Mouse (Mus musculus): Measurements from ENCODE around the gene Urm1. TPM values are rescaled to one million over a fixed set of nuclear protein-coding genes. Genes with fewer than 3 reads are reported as not detected.
A peak's percentile ranks its signal among the peaks of the same experiment; 100 is the strongest.
"Not testable (repeated sequence)": the region's sequence is repeated elsewhere in the genome, so short reads cannot be mapped to it uniquely, and the experiment has no call there.

Urm1 gene
- polyA plus RNA-seq, 1 experiment: 46.5 TPM

DNA sequence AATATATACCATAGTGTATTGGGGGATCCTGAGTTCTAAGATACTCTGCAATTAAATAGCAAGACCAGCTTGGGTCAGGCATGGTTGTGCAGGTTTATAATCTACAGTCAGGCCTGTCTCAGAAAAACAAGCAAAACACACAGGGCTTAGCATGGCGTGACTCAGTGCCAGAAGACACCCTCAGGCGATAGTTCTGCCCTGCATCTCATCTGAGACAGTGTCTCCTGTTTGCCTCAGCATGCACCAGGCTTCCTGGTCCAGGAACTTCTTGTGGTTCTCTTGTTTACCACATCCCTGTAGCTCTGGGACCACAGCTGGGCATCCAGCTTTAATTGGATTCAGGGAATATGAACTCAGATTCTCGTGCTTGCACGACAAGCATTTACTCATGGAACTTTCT lies 45.2 kb downstream of the Urm1 start:
- DNase-seq (ENCODE audit: low spot score): no peak

DNA sequence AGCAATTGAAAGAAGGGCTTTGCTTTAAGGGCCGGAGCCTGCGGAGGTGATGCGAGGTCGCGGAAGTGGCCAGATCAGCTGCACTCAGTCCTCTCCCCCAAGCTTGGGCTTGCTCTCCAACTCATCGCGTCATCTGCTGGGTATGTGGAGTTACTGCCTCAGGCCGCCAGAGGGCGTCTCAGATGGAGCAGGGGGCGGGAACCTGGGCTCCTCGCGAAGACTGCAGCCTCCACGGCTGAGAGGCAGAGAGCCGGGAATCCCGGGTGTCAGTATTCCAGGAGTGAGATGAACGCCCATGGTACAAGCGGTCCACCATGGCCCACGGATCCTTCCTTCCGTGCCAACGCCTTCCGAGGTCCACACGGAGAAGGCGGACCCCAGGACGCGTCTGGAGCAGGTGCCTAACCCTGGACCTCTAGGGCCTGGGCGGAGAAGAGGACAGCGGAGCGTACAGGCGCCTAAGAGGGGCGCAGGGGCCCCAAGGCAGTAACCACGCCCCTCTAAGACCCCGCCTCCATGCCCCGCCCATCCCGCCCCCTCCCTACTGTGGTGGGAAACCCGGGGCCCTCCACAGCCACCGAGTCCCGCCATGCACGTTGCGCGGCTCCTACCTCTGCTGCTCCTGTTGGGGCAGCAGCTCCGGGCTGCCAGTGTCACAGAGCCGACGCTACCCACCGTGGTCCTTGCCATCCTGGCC lies 49.2 kb downstream of the Urm1 start, which contains the start of gene Cercam:
TSS of gene Cercam (plus strand) at position 216 of the 697 bp plus-strand sequence.
- DNase-seq (ENCODE audit: low spot score): peak; percentile 78

DNA sequence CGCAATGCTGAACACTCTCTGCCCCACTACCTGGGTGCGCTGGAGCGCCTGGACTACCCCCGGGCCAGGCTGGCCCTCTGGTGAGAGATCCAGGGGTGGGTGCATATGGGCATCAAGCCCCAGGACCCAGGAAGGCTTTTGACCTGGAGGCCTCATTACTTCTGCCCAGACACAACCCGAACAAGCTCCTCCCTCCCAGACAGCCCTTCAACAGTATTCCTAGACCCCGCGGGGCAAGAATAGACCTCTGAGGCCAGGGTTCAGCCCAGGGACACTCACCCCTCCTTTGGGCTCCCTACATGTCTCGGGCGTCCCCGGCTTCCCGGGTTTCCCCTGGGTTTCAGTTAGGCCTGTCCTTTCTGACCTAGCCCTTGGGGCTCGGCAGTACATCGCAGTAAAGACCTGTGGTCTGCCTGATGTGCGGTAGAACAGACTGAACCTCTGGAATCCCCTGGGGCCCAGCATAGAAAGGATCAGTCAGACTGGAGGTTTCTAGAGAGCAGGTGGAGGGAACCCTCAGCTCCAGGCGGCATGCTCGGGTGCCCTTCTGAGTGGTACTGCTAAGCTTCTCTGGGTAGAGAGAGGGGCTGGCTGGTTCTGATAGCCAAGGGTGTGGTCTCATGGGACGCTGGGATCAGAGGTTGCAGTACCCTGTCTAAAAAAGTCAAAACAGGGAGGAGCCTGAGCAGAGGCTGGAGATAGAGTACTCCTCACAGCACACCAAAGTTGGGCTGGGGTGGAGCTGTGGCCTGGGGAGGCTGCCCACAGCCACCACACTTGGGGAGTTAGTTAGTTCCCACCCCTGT lies 50.0 kb downstream of the Urm1 start:
- peak; percentile 46 for DNase-seq (ENCODE audit: low spot score)

DNA sequence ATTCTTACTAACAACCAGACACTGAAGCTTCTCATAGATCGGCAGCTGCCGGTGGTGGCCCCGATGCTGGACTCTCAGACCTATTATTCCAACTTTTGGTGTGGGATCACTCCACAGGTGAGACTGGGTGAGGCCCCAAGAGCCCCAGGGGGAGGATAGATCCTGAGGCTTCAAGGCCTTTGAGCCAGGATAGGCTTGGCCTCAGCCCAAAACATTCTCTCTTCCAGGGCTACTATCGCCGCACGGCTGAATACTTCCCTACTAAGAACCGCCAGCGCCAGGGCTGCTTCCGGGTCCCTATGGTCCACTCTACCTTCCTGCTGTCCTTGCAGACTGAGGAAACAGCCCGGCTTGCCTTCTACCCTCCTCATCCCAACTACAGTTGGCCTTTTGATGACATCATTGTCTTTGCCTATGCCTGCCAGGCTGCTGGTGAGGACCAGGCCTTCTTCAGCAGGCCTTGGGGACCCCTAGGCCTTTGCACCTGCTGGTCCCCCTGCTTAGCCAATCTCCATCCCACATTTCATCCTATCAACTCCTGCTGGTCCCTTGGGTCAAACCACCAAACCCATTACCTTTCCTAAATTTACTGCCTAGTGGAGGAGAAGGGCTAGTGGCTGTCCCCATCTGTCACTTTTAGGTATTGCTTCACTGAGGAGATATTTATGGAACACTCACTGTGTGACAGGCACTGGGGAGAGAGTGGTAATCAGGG lies 52.9 kb downstream of the Urm1 start:
- no peak for DNase-seq (ENCODE audit: low spot score)

DNA sequence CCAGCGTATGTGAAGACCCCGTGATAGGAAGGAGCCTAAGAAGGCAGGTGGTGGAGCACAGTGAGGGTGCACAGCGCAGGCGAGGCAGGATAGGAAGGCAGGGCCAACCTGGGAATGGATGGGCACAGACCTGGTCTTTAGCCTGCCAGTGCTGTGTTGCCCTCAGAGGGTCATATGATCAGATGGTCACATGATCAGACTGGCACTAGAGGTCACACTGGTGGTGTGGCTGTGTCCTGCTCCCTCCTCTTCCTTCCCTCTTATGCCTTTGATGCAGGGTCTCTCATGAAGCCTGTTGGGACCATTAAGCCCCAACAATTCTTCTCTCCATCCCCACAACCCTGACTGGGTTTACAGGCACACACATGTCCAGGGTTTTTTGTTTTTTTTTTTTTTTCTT lies 53.9 kb downstream of the Urm1 start:
- no peak for DNase-seq (ENCODE audit: low spot score)

DNA sequence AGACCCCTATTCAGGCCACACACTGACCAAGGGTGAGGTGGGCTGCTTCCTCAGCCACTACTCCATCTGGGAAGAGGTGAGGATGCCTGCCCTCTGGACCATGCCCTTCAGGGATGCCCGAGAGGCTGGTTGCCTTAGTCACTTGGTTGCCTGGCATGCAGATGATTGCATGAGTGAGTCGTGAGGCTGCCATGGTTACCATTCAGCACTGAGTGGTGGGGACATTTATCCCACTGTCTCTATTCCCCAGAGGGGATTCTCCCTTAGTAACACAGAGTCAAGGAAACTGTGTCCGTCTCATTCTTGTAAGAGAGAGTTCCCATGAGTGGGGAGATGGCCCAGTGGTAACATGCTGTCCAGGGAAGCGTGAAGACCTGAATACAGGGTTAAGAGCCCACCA lies 58.2 kb downstream of the Urm1 start:
- DNase-seq (ENCODE audit: low spot score): no peak

DNA sequence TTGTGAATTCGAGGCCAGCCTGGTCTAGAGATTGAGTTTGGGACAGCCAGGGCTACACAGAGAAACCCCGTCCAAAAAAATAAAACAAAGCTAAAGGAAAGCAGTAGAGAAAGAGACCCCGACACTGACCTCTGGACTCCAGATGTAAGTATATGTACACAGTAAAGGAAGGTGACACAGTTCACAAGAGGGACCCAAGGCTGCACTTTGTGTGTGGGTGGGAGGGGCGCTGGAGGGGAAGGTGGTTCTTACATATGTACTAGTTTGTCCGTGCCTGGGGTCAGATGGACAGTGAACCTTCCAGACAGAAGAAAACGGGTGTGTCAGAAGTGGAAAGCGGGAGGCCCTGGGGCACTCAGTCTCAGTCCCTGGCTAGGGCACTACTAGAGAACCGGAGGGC lies 59.3 kb downstream of the Urm1 start:
- DNase-seq (ENCODE audit: low spot score): no peak

DNA sequence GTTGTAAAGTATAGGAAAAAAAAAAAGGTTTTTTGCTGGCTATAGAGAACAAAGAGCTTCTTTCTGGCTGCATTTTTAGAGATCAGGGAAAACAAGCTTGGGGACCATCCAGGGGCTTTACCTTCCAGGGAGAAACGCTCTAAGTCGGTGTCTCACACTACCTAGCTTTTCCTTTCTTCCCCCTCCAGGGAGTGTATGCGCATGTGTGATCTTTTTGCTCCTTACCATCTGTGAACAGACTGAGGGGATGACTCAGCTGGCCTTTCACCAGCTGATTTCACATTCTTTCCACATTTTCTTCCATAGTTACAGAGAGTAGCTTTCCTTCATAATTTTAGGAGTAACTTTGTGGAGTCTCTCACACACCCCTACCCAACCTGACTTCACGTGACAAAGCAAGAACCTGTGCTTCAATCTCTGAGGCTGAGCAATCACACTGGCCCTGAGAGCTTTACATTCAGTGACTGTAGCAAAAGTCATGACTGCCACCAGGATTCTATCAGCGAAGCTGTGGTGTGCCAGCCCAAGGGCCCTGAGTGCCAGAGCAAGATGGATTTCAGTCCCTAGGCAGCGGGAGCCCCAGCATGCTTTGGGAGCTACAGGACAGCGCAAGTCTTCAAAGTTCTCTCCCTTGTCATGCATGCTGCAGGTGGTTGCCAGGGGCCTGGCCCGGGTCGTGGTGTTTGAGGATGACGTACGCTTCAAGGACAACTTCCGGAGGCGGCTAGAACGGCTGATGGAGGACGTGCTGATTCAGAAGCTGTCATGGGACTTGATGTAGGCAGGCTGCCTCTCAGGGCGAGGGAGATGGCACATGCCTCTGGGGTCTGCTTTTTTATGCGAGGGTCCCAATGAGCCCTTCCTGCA lies 60.3 kb downstream of the Urm1 start:
- no peak for DNase-seq (ENCODE audit: low spot score)

DNA sequence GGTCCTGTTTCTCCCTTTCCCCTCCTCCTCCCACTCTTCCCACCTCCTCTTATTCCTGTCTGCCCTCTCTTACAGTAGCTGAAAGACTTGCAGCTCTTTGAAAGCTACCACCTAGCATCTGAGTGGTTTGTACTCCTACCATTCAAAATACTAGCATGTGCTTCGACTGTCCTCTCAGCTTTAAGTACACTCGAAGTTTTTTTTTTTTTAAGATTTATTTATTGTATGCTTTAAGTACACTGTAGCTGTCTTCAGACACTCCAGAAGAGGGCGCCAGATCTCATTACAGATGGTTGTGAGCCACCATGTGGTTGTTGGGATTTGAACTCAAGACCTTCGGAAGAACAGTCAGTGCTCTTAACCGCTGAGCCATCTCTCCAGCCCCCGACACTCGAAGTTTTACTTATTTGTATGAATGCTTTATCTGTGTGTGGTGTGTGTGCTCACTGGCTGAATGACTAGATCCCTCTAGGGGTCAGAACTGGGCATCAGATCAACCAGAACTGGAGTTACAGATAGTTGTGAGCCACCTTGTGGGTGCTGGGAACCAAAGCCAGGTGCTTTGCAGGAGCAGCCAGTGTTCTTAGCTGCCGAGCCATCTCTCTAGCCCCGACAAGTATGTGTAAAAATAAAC lies 66.9 kb downstream of the Urm1 start:
- DNase-seq (ENCODE audit: low spot score): not testable (repeated sequence)

DNA sequence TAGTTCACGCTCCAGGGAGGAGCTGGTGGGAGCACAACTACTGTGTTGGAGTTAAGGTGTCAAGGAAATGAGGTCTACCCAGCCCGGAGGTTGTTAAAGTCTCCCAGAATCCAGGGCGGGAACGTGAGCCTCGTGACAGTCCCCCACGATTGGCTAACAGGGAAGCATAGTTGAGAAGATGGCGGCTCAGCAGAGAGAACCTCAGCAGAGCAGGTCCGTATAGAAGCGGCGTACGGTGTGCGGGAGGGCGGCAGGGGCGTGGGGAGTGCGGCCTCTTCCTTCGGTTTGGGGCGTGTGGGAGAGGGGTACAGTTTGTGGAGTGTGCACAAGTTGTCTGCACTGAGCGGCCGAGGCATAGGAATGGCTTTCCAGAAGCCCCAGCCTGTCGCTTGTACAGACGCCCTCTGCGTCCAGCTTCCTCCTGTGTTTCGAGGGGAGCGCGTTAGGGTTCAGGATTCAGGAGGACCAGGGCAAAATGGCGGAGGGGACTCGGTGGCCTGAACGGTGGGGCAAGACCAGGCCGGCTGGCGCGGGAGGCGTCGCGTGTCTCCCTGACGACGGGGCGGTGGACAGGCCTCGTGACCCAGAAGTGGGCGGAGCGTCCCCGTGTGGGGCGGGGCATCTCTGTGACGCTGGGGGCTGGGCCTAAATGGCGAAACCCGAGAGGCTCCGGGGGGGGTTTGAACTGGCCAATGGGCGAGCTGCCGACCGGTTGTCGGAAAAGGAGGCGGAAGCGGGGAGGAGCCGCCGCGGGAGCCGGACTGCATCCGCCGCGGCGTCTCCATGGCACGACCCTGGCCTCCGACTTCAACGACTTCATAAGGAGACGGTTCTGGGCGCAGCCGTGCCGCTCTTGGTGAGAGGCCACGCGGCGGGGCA lies 69.4 kb downstream of the Urm1 start, which contains the start of gene Odf2:
TSS of gene Odf2 (plus strand) at position 156 of the 879 bp plus-strand sequence.
- DNase-seq (ENCODE audit: low spot score): peak; percentile 99

DNA sequence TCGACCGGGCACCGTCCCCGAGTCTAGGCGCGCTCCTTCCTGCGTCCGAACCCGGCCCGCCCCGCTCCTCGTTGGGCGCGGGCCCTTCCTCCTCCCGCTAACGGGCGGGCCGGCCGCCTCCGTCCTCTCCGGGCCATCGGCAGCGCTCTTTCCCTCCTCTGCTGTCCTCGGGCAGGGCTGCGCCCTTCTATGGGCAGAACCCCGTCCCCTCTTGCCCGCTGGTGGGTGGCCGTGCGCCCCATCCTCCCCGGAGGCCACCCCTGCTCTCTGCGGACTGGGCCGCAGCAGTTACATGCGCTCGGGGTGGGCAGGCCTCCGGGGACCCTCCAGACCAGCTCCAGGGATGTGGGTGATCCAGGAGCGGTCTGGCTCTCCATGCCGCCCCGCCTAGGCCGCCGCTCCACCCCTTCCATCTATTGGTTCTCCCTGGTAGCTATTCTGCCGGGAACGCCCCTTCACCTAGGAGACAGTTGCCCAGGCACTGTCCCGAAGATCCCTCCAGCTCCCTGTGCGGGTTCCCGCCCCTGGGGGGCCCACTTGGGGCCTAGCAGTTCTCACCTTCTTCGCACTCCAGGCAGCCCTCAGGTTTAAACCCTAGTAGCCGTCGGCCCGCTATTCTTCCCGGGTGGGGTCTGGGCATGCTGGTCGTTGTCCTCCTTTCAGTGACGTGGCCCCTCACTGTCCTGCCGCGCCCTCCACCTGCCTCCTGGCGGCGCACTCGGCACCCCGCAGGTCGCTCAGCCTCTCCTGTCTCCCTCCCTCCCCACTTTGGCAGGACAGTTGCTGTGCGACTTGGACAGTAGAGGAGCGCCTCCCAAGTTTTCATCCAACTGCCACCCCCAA lies 70.3 kb downstream of the Urm1 start:
- DNase-seq (ENCODE audit: low spot score): peak; percentile 63

DNA sequence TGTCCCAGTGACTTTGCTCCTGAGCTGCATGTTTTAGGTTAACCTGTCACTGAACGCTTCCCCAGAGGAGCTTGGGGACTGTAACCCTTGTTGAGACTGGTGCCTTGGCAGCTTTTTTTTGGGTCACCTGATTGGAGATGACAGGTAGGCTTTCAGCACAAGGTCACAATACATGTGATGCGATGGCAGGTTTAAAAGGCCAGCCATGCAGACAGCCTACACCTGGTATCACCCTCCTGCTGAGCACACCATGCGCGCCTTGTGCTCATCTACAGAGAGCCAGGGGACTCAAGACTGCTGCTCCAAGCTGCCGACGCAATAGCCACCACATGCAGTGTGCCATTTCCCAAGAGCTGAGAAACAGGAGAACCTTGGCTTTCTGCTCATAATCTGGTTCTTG lies 71.9 kb downstream of the Urm1 start:
- DNase-seq (ENCODE audit: low spot score): no peak

Other genes starting within 250 kb of the Urm1 start
- gene Rapgef1, start 200.4 kb upstream of the Urm1 start, polyA plus RNA-seq (2012; rRNA removed): 29.0 and 34.9 TPM in 2 replicates
- not detected in 2 replicates for gene Gm13420, start 68.4 kb upstream of the Urm1 start, polyA plus RNA-seq (2012; rRNA removed)
- not detected in 2 replicates for gene Gm13547, start 60.8 kb upstream of the Urm1 start, polyA plus RNA-seq (2012; rRNA removed)
- gene Coq4, start 32.6 kb upstream of the Urm1 start, polyA plus RNA-seq (2012; rRNA removed): 24.3 and 25.7 TPM in 2 replicates
- gene Trub2, start 31.6 kb upstream of the Urm1 start, polyA plus RNA-seq (2012; rRNA removed): 21.6 and 26.1 TPM in 2 replicates
- gene Slc27a4, start 17.4 kb upstream of the Urm1 start, polyA plus RNA-seq (2012; rRNA removed): 30.0 and 33.6 TPM in 2 replicates
- gene Cercam, start 49.1 kb downstream of the Urm1 start, polyA plus RNA-seq (2012; rRNA removed): 44.7 and 49.3 TPM in 2 replicates
- 41.9 and 48.8 TPM in 2 replicates for gene Odf2, start 69.1 kb downstream of the Urm1 start, polyA plus RNA-seq (2012; rRNA removed)
- gene Gle1, start 115.4 kb downstream of the Urm1 start, polyA plus RNA-seq (2012; rRNA removed): 34.0 and 38.4 TPM in 2 replicates
- 206 and 215 TPM in 2 replicates for gene Sptan1, start 145.5 kb downstream of the Urm1 start, polyA plus RNA-seq (2012; rRNA removed)
- gene Wdr34, start 228.8 kb downstream of the Urm1 start, polyA plus RNA-seq (2012; rRNA removed): 17.6 and 18.0 TPM in 2 replicates
- 114 and 146 TPM in 2 replicates for gene Set, start 237.3 kb downstream of the Urm1 start, polyA plus RNA-seq (2012; rRNA removed)

Measured in urinary bladder, adult 2 months (tissue).